Mouse (Mus musculus) small intestine, adult 10 weeks (tissue): ENCODE measurements around the gene Fbxo24. TPM values are rescaled to one million over a fixed set of nuclear protein-coding genes. Genes with fewer than 3 reads are reported as not detected.

Experiments
- polyA plus RNA-seq: library from polyadenylated mRNA; stranded (reverse); fragments of 350-450 nt; fragmentation: Illumina TruSeq; extraction: RNeasy Lipid Tissue Mini Kit (QIAGEN cat#74804); gene quantifications from one replicate; pipeline ENCODE4 v1.2.3, GENCODE M21; 2014; ENCODE audit warnings: low replicate concordance

Fbxo24 gene
- polyA plus RNA-seq = not detected

DNA sequence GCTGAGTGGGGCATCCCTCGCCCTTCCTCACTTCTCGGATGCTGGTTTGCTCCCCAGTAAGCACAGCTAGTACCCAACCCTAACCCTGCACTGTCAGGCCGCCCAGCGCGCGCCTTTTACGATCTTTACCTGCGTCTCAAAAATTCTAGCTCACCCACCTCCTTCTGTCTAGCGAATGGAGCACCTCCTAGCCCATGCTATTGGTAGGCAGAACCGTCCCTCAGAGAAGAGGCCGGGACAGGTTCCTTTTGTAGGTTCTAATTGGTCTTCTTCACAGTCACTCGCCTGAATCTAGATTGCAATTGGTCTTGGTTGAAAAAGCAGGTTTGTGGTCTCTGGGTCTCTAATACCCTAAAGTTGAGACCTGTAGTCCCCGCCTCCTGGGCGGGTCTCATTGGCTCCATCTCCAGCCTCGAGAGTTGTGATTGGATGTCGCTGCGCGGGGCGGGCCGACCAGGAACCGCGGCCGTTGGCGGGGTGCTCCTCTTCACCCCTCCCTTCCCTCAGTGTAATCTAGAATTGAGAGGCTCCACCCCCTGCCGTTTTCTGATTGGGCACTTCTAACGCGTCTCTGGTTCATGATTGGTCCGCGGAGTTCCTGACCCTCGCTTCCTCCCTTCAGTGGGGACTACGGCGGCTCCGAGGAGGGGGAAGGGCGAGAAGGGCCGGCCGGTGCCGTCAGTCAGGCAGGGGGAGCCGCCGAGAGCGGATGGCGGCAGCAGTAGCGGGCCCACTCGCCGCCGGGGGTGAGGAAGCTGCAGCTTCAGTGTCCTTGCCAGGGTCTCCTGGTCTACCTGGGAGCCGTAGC, at the start of gene Fbxo24, which contains the start of the genes Lrch4 and Gm20605:
Fbxo24 (minus strand) TSS at position 505 of the 808 bp plus-strand sequence.
Lrch4 (plus strand) TSS at position 624 of the 808 bp plus-strand sequence.
Gm20605 (plus strand) TSS at position 678 of the 808 bp plus-strand sequence.

DNA sequence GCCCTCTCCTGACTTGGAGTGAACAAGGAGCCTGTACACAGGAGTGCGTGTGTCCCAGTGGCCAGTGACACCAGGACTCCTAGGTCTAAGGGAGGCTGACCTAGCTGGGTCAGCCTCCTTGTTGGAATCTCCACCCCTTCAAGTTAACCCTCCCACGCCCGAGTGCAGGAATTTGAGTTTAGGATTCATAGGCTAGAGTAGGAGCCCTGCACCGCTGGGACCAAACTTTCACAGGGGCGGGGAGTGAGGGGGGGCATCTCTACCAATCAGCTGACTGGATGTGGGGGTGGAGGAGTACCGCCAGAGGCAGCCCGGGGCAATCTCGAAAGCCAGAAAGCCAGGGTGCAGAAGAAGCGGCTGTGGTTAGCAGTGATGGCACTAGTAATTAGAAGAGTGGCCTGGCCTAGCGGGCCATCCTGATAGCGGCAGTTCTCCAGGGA, 16.9 kb upstream of the Fbxo24 start, which contains the start of gene Irs3:
Irs3 (minus strand) TSS at position 63 of the 440 bp plus-strand sequence.

DNA sequence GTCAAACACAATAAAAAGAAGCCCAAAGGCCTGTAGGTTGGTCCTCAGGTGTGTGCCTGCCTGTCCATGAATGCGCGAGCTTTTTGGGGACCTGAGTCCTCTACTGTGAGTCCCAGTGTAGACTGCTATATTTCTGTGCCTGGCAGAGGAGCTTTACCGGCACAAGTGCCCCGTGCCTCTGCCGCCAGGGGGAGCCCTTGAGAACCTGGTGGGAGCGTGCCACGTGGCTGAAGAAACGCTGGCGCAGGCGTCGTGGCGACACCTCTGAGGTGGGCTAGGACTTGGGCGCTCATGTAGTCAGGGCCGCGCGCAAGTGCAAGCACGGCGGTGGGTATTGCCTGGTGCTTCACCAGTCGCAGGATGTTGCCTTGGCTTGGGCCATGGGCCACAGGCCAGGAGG, 12.3 kb upstream of the Fbxo24 start, which contains the start of gene Sap25:
Sap25 (plus strand) TSS at position 281 of the 400 bp plus-strand sequence.

DNA sequence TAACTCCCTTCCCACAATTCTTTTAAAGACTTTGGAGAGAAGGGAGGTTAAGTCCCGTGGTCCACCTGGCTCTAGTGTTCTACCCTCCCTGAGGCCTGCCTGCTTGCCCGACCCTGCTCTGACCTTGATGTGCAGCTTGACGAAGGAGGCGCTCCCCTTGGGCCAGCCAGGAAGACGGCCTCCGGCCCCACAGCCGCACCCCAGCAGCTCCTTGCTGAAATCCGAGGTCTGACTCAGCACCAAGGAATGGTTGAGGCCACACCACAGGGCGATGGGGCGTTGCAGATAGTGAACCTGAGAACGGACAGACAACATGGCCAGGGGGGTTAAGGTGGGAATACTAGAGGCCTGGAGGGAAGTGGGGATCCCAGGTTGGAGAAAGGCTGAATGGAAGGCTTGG, 15.3 kb downstream of the Fbxo24 start, which contains the start of gene Pcolce:
Pcolce (minus strand) TSS at position 235 of the 400 bp plus-strand sequence.

DNA sequence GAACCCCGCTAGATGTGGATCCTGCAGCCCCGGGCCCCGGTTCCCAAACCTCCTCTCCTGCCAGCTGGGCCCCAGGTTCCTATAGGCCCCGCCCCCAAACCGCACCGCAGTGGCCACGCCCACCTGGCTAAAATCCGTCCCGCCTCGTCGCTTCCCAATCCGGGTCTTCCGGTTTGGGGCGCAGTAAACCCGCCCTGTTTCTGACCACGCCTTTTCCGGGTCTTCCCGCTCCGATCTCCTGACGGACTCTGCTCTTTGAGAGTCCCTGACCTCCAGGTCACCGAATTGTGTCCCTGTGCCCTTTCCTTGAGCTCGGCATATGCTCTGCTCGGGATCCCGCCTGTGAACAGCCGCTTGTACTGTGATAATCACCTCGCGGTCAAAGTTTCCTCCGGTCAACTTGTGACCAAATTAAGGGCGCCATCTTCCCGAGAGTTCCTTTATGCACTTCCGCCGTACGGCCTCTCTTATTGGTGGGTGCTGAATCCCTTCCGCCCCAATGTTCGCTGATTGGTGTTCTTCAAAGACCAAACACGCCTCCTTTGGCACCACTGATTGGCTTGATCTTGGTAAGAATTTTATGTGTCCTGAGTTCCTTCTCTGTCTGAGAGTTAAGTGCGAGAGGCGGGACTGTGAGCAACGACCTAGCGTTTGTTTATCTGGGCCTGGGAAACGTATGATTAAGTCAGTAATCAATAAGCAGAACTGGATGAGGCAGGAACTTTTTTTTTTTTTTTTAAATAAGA, 28.0 kb downstream of the Fbxo24 start, which contains the start of gene Mospd3:
Mospd3 (minus strand) TSS at position 440 of the 746 bp plus-strand sequence.

DNA sequence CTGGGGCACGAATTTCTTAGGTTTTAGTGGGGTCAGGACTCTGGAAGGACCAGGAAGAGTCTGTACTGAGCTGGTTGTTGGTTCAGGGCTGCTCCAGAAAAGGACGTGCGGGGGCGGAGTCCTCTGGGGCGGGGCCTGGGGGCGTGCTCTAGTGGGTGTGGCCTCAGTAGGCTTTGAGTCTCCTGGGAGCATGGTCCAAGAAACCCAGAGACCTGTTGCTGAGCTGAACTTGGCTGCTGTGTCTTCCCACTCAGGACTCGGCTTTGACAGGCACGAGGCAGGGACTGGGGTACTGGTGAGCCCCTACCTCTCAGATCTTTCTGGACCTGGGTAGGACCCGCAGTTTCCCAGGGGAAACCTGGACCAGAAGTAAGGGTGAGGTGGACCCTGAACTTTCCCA, 59.1 kb downstream of the Fbxo24 start, which contains the start of gene Tfr2:
Tfr2 (plus strand) TSS at position 176 of the 400 bp plus-strand sequence.

Other genes starting within 250 kb of the Fbxo24 start
- gene Zan, start 151.9 kb downstream of the Fbxo24 start, polyA plus RNA-seq = 0.19 TPM
- not detected for gene Pop7, start 126.5 kb downstream of the Fbxo24 start, polyA plus RNA-seq
- gene Gigyf1, start 110.5 kb downstream of the Fbxo24 start, polyA plus RNA-seq = 0.97 TPM
- not detected for gene Epo, start 95.8 kb downstream of the Fbxo24 start, polyA plus RNA-seq
- gene Gnb2, start 95.5 kb downstream of the Fbxo24 start, polyA plus RNA-seq = 1.5 TPM
- not detected for gene Actl6b, start 75.5 kb downstream of the Fbxo24 start, polyA plus RNA-seq
- gene Tfr2, start 59.2 kb downstream of the Fbxo24 start, polyA plus RNA-seq = not detected
- gene Mospd3, start 27.9 kb downstream of the Fbxo24 start, polyA plus RNA-seq = not detected
- 1.5 TPM for gene Pcolce, start 15.2 kb downstream of the Fbxo24 start, polyA plus RNA-seq
- 0.30 TPM for gene Lrch4, start 119 bp upstream of the Fbxo24 start, polyA plus RNA-seq
- not detected for gene Gm20605, start 173 bp upstream of the Fbxo24 start, polyA plus RNA-seq
- gene Sap25, start 12.3 kb upstream of the Fbxo24 start, polyA plus RNA-seq = not detected
- gene Irs3, start 16.7 kb upstream of the Fbxo24 start, polyA plus RNA-seq = not detected
- 2.0 TPM for gene Agfg2, start 55.7 kb upstream of the Fbxo24 start, polyA plus RNA-seq
- 0.22 TPM for gene Nyap1, start 112.6 kb upstream of the Fbxo24 start, polyA plus RNA-seq
- 1.5 TPM for gene Tsc22d4, start 116.7 kb upstream of the Fbxo24 start, polyA plus RNA-seq
- gene Ppp1r35, start 149.8 kb upstream of the Fbxo24 start, polyA plus RNA-seq = not detected
- gene Mepce, start 158.7 kb upstream of the Fbxo24 start, polyA plus RNA-seq = 6.3 TPM
- 2.7 TPM for gene Zcwpw1, start 158.8 kb upstream of the Fbxo24 start, polyA plus RNA-seq
- 4.7 TPM for gene Pilra, start 207.3 kb upstream of the Fbxo24 start, polyA plus RNA-seq
- gene Pilrb1, start 229.1 kb upstream of the Fbxo24 start, polyA plus RNA-seq = 8.6 TPM
- gene Pilrb2, start 242.8 kb upstream of the Fbxo24 start, polyA plus RNA-seq = 6.1 TPM